Mouse (Mus musculus): Measurements from ENCODE around the gene Loxl4. TPM values are rescaled to one million over a fixed set of nuclear protein-coding genes. Genes with fewer than 3 reads are reported as not detected.

Gene Loxl4
- under 1 TPM; 0.34 to 0.47 TPM for polyA plus RNA-seq (2017; shearing (Covaris generic))

GRCm38 (mm10) chr19:42612654-42613053 is at the start of gene Loxl4:
Gene Loxl4, minus strand, starts transcription at chr19:42612813.

Other genes with a start within 250 kb of the Loxl4 start
- gene Crtac1, start 181.0 kb downstream of the Loxl4 start, polyA plus RNA-seq (2017; shearing (Covaris generic)) = under 1 TPM in 1 of 2 experiments, not detected in 1; 0.17 TPM
- gene R3hcc1l, start 94.1 kb downstream of the Loxl4 start, polyA plus RNA-seq (2017; shearing (Covaris generic)) = 10 to 100 TPM; 40.2 to 44.9 TPM
- gene Pyroxd2, start 140.0 kb upstream of the Loxl4 start, polyA plus RNA-seq (2017; shearing (Covaris generic)) = 1 to 10 TPM in 1 of 2 experiments, under 1 TPM in 1; 0.51 to 1.1 TPM
- 10 to 100 TPM; 14.3 to 37.0 TPM for gene Hps1, start 167.2 kb upstream of the Loxl4 start, polyA plus RNA-seq (2017; shearing (Covaris generic))